Mouse (Mus musculus): ENCODE data around the gene Sstr1.

DNA sequence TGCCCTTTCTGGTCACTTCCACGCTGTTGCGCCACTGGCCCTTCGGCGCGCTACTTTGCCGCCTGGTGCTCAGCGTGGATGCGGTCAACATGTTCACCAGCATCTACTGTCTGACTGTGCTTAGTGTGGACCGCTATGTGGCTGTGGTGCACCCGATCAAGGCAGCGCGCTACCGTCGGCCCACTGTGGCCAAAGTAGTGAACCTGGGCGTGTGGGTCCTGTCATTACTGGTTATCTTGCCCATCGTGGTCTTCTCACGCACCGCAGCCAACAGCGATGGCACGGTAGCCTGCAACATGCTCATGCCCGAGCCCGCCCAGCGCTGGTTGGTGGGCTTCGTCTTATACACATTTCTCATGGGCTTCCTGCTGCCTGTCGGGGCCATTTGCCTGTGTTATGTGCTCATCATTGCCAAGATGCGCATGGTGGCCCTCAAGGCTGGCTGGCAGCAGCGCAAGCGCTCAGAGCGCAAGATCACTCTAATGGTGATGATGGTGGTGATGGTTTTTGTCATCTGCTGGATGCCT, 1.4 kb downstream of the Sstr1 start:
- TF ChIP-seq MAX (IDR thresholded peaks at IDR 0.05; ENCODE audit: low read depth) (no peak), POLR2A (IDR thresholded peaks at IDR 0.05; ENCODE audit: insufficient read length, low read depth) (no peak), MYOD1 (IDR thresholded peaks at IDR 0.05; ENCODE audit: control insufficient read depth in 1 of 3, insufficient read length in 2 of 3, low read depth in 2 of 3) (no peak), TCF12 (IDR thresholded peaks at IDR 0.05; ENCODE audit: insufficient read depth, poor library complexity, severe bottlenecking) (no peak), SRF (IDR thresholded peaks at IDR 0.05; ENCODE audit: control insufficient read depth, insufficient read length, low read depth) (no peak), POLR2AphosphoS2 (IDR thresholded peaks at IDR 0.05; ENCODE audit: insufficient read length, low read depth) (no peak), USF1 (IDR thresholded peaks at IDR 0.05; ENCODE audit: low read depth) (no peak), TCF3 (IDR thresholded peaks at IDR 0.05; ENCODE audit: insufficient read length, low read depth) (no peak)
